In genomic region chr4:4792992-4793834, GRCm38 (mm10) we compare ENCODE assay signal across 8 mouse cellular contexts. TPM values are rescaled to one million over a fixed set of nuclear protein-coding genes. Genes with fewer than 3 reads are reported as not detected.
DNase-seq lines count a peak whose midpoint lies in the region; ATAC-seq and TF ChIP-seq lines count a peak whose summit lies in the region.

TSS of gene Impad1 (minus strand) at chr4:4793355.

- no peak for TF ChIP-seq CTCF in C2C12 (IDR thresholded peaks at IDR 0.05; ENCODE audit: control insufficient read depth, insufficient read depth, insufficient read length)
- no peak for TF ChIP-seq CTCF in brain, embryonic 14.5 days (IDR thresholded peaks at IDR 0.05; ENCODE audit: borderline replicate concordance, extremely low read depth, insufficient read depth, insufficient read length)
- no peak for TF ChIP-seq CTCF in kidney, postnatal 0 days (IDR thresholded peaks at IDR 0.05; ENCODE audit: low read depth)

- TF ChIP-seq POLR2A in brain, embryonic 14.5 days (IDR thresholded peaks at IDR 0.05; ENCODE audit: borderline replicate concordance, extremely low read depth, insufficient read depth, insufficient read length, poor library complexity, severe bottlenecking): peak; percentile 35; the same call in 1 of the 2 replicates

- peaks cover 47% of the 10 kb centered on the region for H3K4me1 ChIP-seq in erythroblast, embryonic 14.5 days (ENCODE audit: control insufficient read depth)
- H3K4me1 ChIP-seq in heart, embryonic 11.5 days (ENCODE audit: control insufficient read depth, insufficient read depth, low read length): peaks cover 4% of the 10 kb centered on the region
- 0 out of 2 replicates have a peak, but pooled peaks cover 2% of the 10 kb centered on the region for H3K4me1 ChIP-seq in kidney, postnatal 0 days (replicated peaks; ENCODE audit: insufficient read depth, low read length)
- H3K4me1 ChIP-seq in liver, embryonic 11.5 days (replicated peaks; ENCODE audit: control insufficient read depth, insufficient read depth, low read length): peaks cover 17% of the 10 kb centered on the region
- H3K4me1 ChIP-seq in stomach, embryonic 14.5 days (ENCODE audit: control insufficient read depth, insufficient read depth, low read length): no peaks in the 10 kb centered on the region; the same call in 1 of the 2 replicates

- H3K4me3 ChIP-seq in C2C12 (ENCODE audit: insufficient read depth, poor library complexity, severe bottlenecking): peak within 1 kb of the TSS; percentile 83
- H3K4me3 ChIP-seq in erythroblast, embryonic 14.5 days (replicated peaks): peak within 1 kb of the TSS; percentile 99
- H3K4me3 ChIP-seq in heart, embryonic 11.5 days (ENCODE audit: low read depth, low read length): peak within 1 kb of the TSS; percentile 74
- peak within 1 kb of the TSS; percentile 99 for H3K4me3 ChIP-seq in kidney, postnatal 0 days (replicated peaks; ENCODE audit: low read depth, low read length)
- H3K4me3 ChIP-seq in liver, embryonic 11.5 days (ENCODE audit: low read depth, low read length): peak within 1 kb of the TSS; percentile 93
- peak within 1 kb of the TSS; percentile 74 for H3K4me3 ChIP-seq in stomach, embryonic 14.5 days (ENCODE audit: low read depth, low read length)

- peak within 1 kb of the TSS; percentile 93 for H3ac ChIP-seq in C2C12 (ENCODE audit: control insufficient read depth, insufficient read length, low read depth)

- peak; percentile 92 for DNase-seq in brain, embryonic 14.5 days (ENCODE audit: low read depth)
- DNase-seq in kidney, postnatal 0 days (ENCODE audit: low spot score): peak; percentile 94
- DNase-seq in liver, embryonic 11.5 days (ENCODE audit: low spot score): peak; percentile 86
- DNase-seq in naive thymus-derived CD4-positive, alpha-beta T cell, adult 2 months (ENCODE audit: low read depth): peak; percentile 90

- no peaks in the 10 kb centered on the region for H3K27me3 ChIP-seq in C2C12 (ENCODE audit: control insufficient read depth, insufficient read depth, insufficient read length)
- no peaks in the 10 kb centered on the region for H3K27me3 ChIP-seq in erythroblast, embryonic 14.5 days (ENCODE audit: control insufficient read depth)
- no peaks in the 10 kb centered on the region for H3K27me3 ChIP-seq in heart, embryonic 11.5 days (ENCODE audit: control insufficient read depth, insufficient read depth, low read length)
- H3K27me3 ChIP-seq in kidney, postnatal 0 days (ENCODE audit: insufficient read depth, low read length): no peaks in the 10 kb centered on the region
- H3K27me3 ChIP-seq in liver, embryonic 11.5 days (replicated peaks; ENCODE audit: control insufficient read depth, insufficient read depth, low read length): no peaks in the 10 kb centered on the region
- no peaks in the 10 kb centered on the region for H3K27me3 ChIP-seq in stomach, embryonic 14.5 days (ENCODE audit: control insufficient read depth, insufficient read depth, low read length)

- ATAC-seq in heart, embryonic 11.5 days (replicated peaks; ENCODE audit: insufficient number of reproducible peaks, low FRiP score, low TSS enrichment): peak; percentile 95
- peak; percentile 98 for ATAC-seq in kidney, postnatal 0 days (replicated peaks; ENCODE audit: low FRiP score, low read depth)
- ATAC-seq in liver, embryonic 11.5 days (replicated peaks; ENCODE audit: low FRiP score): peak; percentile 94
- peak; percentile 94 for ATAC-seq in stomach, embryonic 14.5 days (ENCODE audit: insufficient number of reproducible peaks, insufficient read depth, low FRiP score, low read depth)

- H3K9ac ChIP-seq in heart, embryonic 11.5 days (ENCODE audit: low read depth, low read length): peak within 1 kb of the TSS; percentile 91
- peak within 1 kb of the TSS; percentile 93 for H3K9ac ChIP-seq in kidney, postnatal 0 days (ENCODE audit: low read depth, low read length)
- H3K9ac ChIP-seq in liver, embryonic 11.5 days (ENCODE audit: low read depth, low read length): peak within 1 kb of the TSS; percentile 97
- peak within 1 kb of the TSS; percentile 73 for H3K9ac ChIP-seq in stomach, embryonic 14.5 days (replicated peaks; ENCODE audit: low read depth, low read length)

- H3K79me2 ChIP-seq in C2C12 (ENCODE audit: control insufficient read depth, insufficient read depth): peaks cover 57% of the 10 kb centered on the region

- H3K36me3 ChIP-seq in C2C12 (ENCODE audit: control insufficient read depth, insufficient read depth): peaks cover 15% of the 10 kb centered on the region
- H3K36me3 ChIP-seq in erythroblast, embryonic 14.5 days (ENCODE audit: control insufficient read depth): peaks cover 22% of the 10 kb centered on the region
- 0 out of 2 replicates have a peak, but pooled peaks cover 3% of the 10 kb centered on the region for H3K36me3 ChIP-seq in heart, embryonic 11.5 days (ENCODE audit: control insufficient read depth, insufficient read depth, low read length)
- H3K36me3 ChIP-seq in kidney, postnatal 0 days (ENCODE audit: insufficient read depth, low read length): no peaks in the 10 kb centered on the region
- H3K36me3 ChIP-seq in liver, embryonic 11.5 days (ENCODE audit: control insufficient read depth, insufficient read depth, low read length): no peaks in the 10 kb centered on the region
- H3K36me3 ChIP-seq in stomach, embryonic 14.5 days (ENCODE audit: control insufficient read depth, insufficient read depth, low read length): no peaks in the 10 kb centered on the region

- peaks cover 2% of the 10 kb centered on the region; the same call in 1 of the 2 replicates for H3K9me3 ChIP-seq in erythroblast, embryonic 14.5 days (ENCODE audit: control insufficient read depth, low read length)
- no peaks in the 10 kb centered on the region for H3K9me3 ChIP-seq in heart, embryonic 11.5 days (replicated peaks; ENCODE audit: control insufficient read depth, low read length)
- no peaks in the 10 kb centered on the region for H3K9me3 ChIP-seq in kidney, postnatal 0 days (replicated peaks; ENCODE audit: low read length)
- no peaks in the 10 kb centered on the region for H3K9me3 ChIP-seq in liver, embryonic 11.5 days (ENCODE audit: control insufficient read depth, low read length)
- no peaks in the 10 kb centered on the region; the same call in 1 of the 2 replicates for H3K9me3 ChIP-seq in stomach, embryonic 14.5 days (ENCODE audit: control insufficient read depth, low read depth, low read length)

- H3K4me2 ChIP-seq in heart, embryonic 11.5 days: peak within 1 kb of the TSS; percentile 86
- H3K4me2 ChIP-seq in kidney, postnatal 0 days (ENCODE audit: low read length): peak within 1 kb of the TSS; percentile 62
- H3K4me2 ChIP-seq in liver, embryonic 11.5 days: peak within 1 kb of the TSS; percentile 87
- peak within 1 kb of the TSS; percentile 59 for H3K4me2 ChIP-seq in stomach, embryonic 14.5 days (replicated peaks; ENCODE audit: low read depth, low read length)

- WGBS in heart, embryonic 11.5 days (ENCODE audit: insufficient replicate concordance): 1% methylated on average over 48 of the region's 48 CpGs
- WGBS in kidney, postnatal 0 days: 1% methylated on average over 47 of the region's 48 CpGs
- under 1% methylated on average over 48 of the region's 48 CpGs for WGBS in liver, embryonic 11.5 days
- under 1% methylated on average over 47 of the region's 48 CpGs for WGBS in stomach, embryonic 14.5 days

- peaks cover 41% of the 10 kb centered on the region for H3K79me3 ChIP-seq in C2C12 (ENCODE audit: low read depth)

- H3K27ac ChIP-seq in heart, embryonic 11.5 days (ENCODE audit: low read depth, low read length): peak within 1 kb of the TSS; percentile 76
- peak within 1 kb of the TSS; percentile 94 for H3K27ac ChIP-seq in kidney, postnatal 0 days
- peak within 1 kb of the TSS; percentile 78 for H3K27ac ChIP-seq in liver, embryonic 11.5 days (ENCODE audit: low read depth, low read length)
- H3K27ac ChIP-seq in stomach, embryonic 14.5 days (ENCODE audit: low read length): peak within 1 kb of the TSS; percentile 81

TF ChIP-seq in C2C12, 6 proteins besides CTCF, POLR2A, EP300 and RAD21:
- TF ChIP-seq FOSL1 (IDR thresholded peaks at IDR 0.05; ENCODE audit: insufficient read depth, low read length, poor library complexity, severe bottlenecking): no peak
TF ChIP-seq in C2C12: peak in this region for 0.

RNA-seq across cellular contexts. Expression of gene Impad1, which starts in this region (rescaled TPM):
- 12.2 TPM for polyA plus RNA-seq in C2C12 (2012; fragmentation: generic; extraction: Trizol)
- polyA plus RNA-seq in brain, embryonic 14.5 days (2012; rRNA removed): 30.4 and 41.2 TPM in 2 replicates
- 0.12 and 0.18 TPM in 2 replicates for polyA plus RNA-seq in erythroblast, embryonic 14.5 days (2012)
- 37.1 and 37.6 TPM in 2 replicates for polyA plus RNA-seq in heart, embryonic 11.5 days (2014; fragmentation: Nextera tagmentation; extraction: Ambion mirVana)
- 39.2 and 42.0 TPM in 2 replicates for polyA plus RNA-seq in kidney, postnatal 0 days (2015; fragmentation: Nextera tagmentation; extraction: Ambion mirVana)
- polyA plus RNA-seq in liver, embryonic 11.5 days (2014; fragmentation: Nextera tagmentation; extraction: Ambion mirVana): 20.5 and 21.4 TPM in 2 replicates
- 60.6 and 65.7 TPM in 2 replicates for polyA plus RNA-seq in stomach, embryonic 14.5 days (2014; fragmentation: Nextera tagmentation; extraction: Ambion mirVana)

Comparison
In these comparisons a context has a peak if more than half of its experiments do, and no peak if none do; other contexts are left out.
1. Peak in every context shown above with its lines: DNase-seq, ATAC-seq, H3K4me3 ChIP-seq and H3K27ac ChIP-seq.
2. RNA of gene Impad1 (polyA plus RNA-seq): 60.6 to 65.7 TPM in stomach, embryonic 14.5 days, 39.2 to 42.0 TPM in kidney, postnatal 0 days, 30.4 to 41.2 TPM in brain, embryonic 14.5 days, 37.1 to 37.6 TPM in heart, embryonic 11.5 days, 20.5 to 21.4 TPM in liver, embryonic 11.5 days and 12.2 TPM in C2C12 (single experiment); 0.12 to 0.18 TPM in erythroblast, embryonic 14.5 days; every median in the first group is over 10 times any median in the second.